Mouse (Mus musculus) intestine, postnatal 0 days (tissue): ENCODE measurements around the gene Lpar1. TPM values are rescaled to one million over a fixed set of nuclear protein-coding genes. Genes with fewer than 3 reads are reported as not detected.

Source experiments
- ATAC-seq: fragments of 200-750 bp; cut with Nextera tagmentation; 2 replicates; pipeline ENCODE4 v1.8.0; 2017; ENCODE audit warnings: mild to moderate bottlenecking, moderate TSS enrichment, moderate library complexity
- H3K27ac ChIP-seq: fragments of 300-500 bp; sonication (generic); 2 replicates; pipeline ENCODE4 v1.5.1; 2014; ENCODE audit warnings: mild to moderate bottlenecking, low read depth, low read length, moderate library complexity
- H3K27me3 ChIP-seq: fragments of 300-500 bp; sonication (generic); replicated peaks from 2 replicates; pipeline ENCODE4 v1.6.1; 2014; ENCODE audit warnings: low read length, mixed read lengths; ENCODE audit not compliant: control insufficient read depth, insufficient read depth
- H3K36me3 ChIP-seq: fragments of 300-500 bp; sonication (generic); 2 replicates; pipeline ENCODE4 v1.6.1; 2014; ENCODE audit warnings: mild to moderate bottlenecking, moderate library complexity; ENCODE audit not compliant: control insufficient read depth, insufficient read depth
- H3K4me1 ChIP-seq: fragments of 300-500 bp; sonication (generic); replicated peaks from 2 replicates; pipeline ENCODE4 v1.6.1; 2014; ENCODE audit warnings: antibody characterized with exemption, low read length, mixed read lengths; ENCODE audit not compliant: control insufficient read depth, insufficient read depth
- H3K4me2 ChIP-seq: fragments of 300-500 bp; sonication (generic); replicated peaks from 2 replicates; pipeline ENCODE4 v1.6.1; 2014; ENCODE audit warnings: low read depth, mild to moderate bottlenecking, moderate library complexity
- H3K4me3 ChIP-seq: fragments of 300-500 bp; sonication (generic); 2 replicates; pipeline ENCODE4 v1.5.1; 2014; ENCODE audit warnings: low read depth, low read length
- H3K9ac ChIP-seq: fragments of 300-500 bp; sonication (generic); 2 replicates; pipeline ENCODE4 v1.6.1; 2014; ENCODE audit warnings: mild to moderate bottlenecking, low read depth, low read length
- H3K9me3 ChIP-seq: fragments of 300-500 bp; sonication (generic); 2 replicates; pipeline ENCODE4 v1.6.1; 2016; ENCODE audit warnings: mixed run types; ENCODE audit not compliant: control insufficient read depth
- CTCF ChIP-seq: sonication (generic); IDR thresholded peaks from 2 replicates; pipeline ENCODE4 v1.5.1; 2016; ENCODE audit warnings: low read depth, mild to moderate bottlenecking, control low read depth, antibody characterized with exemption, moderate library complexity
- WGBS: fragments of 180-500 bp; shearing (Covaris S2); extraction: QIAGEN DNeasy Blood & Tissue Kit; methylation state at CpG from one replicate; pipeline ENCODE4 v1.1.7; 2014; 5-methylcytosine and 5-hydroxymethylcytosine counted together
- polyA plus RNA-seq: library from polyadenylated mRNA; unstranded; fragments of >200 nt; fragmentation: Nextera tagmentation; extraction: Ambion mirVana; gene quantifications from 2 replicates; pipeline ENCODE4 v1.2.1, GENCODE M21; 2015

The Lpar1 gene
- polyA plus RNA-seq, 1 experiment from 2014 or later: 64.9 TPM

DNA sequence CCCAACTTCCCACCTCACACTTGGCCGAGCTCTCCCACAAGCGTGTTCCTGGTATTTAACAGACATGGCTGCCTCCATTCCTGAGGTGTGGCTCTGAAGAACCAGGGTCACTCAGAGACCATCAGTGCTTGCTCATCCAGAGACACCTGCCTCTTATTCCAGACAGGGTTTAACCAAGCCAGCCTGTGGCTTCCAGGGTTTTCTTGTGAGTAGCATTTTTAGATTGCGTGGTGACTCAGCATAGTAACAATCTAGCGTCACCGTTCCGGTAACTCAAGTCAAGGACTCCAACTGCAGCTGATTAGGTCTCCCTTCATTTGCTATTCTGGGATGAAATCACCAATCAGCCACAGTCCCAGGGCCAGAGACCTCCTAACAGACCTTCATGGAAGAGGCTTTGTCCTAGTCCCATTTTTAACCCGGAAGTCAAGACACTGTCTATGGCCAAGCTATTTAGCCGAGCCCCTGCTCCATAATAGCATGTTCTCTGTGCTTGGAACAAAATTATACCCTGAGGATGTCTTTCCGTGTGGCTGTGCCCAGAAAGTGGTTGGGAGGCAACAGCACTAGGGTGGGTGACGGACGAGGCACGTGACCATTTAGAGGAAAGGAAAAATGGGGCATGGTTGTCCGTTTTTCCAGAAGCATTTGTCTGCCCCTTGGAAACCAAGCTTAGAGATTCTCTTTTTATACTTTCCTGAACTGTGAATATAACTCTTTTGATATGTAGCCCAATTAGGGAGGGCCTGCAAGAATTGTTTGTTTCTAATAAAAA lies 89.1 kb downstream of the Lpar1 start:
- no peak for TF ChIP-seq CTCF
- Histone ChIP-seq H3K9me3 (no peaks in the 10 kb centered on the region), H3K4me1 (0 out of 2 replicates have a peak, but pooled peaks cover 4% of the 10 kb centered on the region), H3K4me3 (no peak overlapping the region), H3K27me3 (no peaks in the 10 kb centered on the region), H3K27ac (0 out of 2 replicates have a peak overlapping the region, but pooled peaks have one; percentile 2), H3K36me3 (peaks cover 5% of the 10 kb centered on the region; the same call in 1 of the 2 replicates), H3K9ac (no peak overlapping the region), H3K4me2 (no peak overlapping the region)
- ATAC-seq: no peak
- 89% methylated on average over 13 of the region's 13 CpGs for WGBS

DNA sequence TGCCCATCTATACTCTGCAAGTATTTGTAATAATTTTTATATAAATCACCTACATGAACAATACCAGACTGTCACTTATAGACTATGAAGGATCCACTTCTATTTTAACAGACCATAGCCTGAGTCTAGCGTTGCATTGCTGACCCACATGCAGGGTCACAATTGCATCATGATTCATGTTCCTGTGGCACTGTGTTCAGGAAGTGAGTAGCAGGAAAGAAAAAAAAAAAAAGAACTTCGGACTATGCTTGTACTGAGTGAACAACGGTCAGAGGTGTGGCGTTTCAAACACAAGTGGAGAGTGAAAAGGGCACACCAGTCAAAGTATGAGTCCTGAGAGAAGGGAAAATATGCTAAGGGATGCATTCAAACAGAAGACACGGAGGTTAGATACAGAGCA lies 90.7 kb downstream of the Lpar1 start:
- no peak for TF ChIP-seq CTCF
- 37% methylated on average over 5 of the region's 5 CpGs for WGBS
- Histone ChIP-seq H3K4me3 (no peak overlapping the region), H3K9me3 (no peaks in the 10 kb centered on the region), H3K27me3 (no peaks in the 10 kb centered on the region), H3K27ac (no peak overlapping the region), H3K4me1 (0 out of 2 replicates have a peak, but pooled peaks cover 4% of the 10 kb centered on the region), H3K4me2 (no peak overlapping the region), H3K9ac (no peak overlapping the region), H3K36me3 (peaks cover 5% of the 10 kb centered on the region; the same call in 1 of the 2 replicates)
- peak; percentile 86 for ATAC-seq

DNA sequence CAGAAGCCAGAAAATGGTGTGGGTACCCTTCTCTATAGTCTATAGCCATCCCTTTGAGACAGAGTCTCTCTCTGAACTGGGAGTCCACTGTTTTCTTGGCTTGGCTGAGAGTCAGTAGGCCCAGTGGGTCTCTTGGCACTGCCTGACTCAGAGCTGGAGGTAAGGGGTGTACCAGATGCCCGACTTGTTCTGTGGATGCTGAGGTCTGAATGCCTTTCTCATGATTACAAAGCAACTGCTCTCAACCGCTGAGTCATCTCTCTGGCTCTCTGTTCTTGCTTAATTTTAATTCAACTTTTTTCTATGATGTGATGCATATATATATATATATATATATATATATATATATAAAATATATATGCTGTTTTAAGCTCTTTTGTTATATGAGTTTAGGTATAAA lies 91.1 kb downstream of the Lpar1 start:
- 95% methylated on average over 2 of the region's 2 CpGs for WGBS
- no peak for TF ChIP-seq CTCF
- no peak for ATAC-seq

DNA sequence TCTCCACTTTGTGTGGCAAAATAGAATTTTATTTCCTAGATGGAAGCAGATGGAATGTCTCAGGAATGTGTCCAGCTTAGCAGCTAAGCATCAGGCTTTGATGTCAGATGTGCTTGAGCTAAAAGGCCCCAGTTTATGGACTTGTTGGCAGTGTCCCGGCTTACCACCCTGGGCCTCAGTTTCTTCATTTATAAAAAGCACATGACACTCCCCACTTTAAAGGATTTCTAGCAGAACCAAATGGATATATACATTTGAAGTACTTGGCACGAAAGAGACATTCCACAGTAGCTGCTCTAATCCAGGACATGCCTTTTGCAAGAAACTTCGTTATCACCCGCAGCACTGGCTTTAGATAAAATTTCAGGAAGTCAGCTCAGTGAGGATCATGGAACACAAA lies 100.4 kb downstream of the Lpar1 start:
- H3K4me2 ChIP-seq: no peak overlapping the region
- no peaks in the 10 kb centered on the region for H3K4me1 ChIP-seq
- TF ChIP-seq CTCF: no peak
- no peak overlapping the region for H3K9ac ChIP-seq
- no peaks in the 10 kb centered on the region for H3K27me3 ChIP-seq
- ATAC-seq: no peak
- no peaks in the 10 kb centered on the region for H3K9me3 ChIP-seq
- no peak overlapping the region for H3K4me3 ChIP-seq
- no peak overlapping the region for H3K27ac ChIP-seq
- H3K36me3 ChIP-seq: 0 out of 2 replicates have a peak, but pooled peaks cover 3% of the 10 kb centered on the region
- WGBS: 43% methylated on average over 4 of the region's 4 CpGs

More for the DNA sequence above, 91.1 kb downstream of the Lpar1 start:
- no peaks in the 10 kb centered on the region for H3K27me3 ChIP-seq
- 0 out of 2 replicates have a peak, but pooled peaks cover 4% of the 10 kb centered on the region for H3K4me1 ChIP-seq
- no peak overlapping the region for H3K4me2 ChIP-seq
- no peak overlapping the region for H3K9ac ChIP-seq
- no peak overlapping the region for H3K4me3 ChIP-seq
- peaks cover 5% of the 10 kb centered on the region; the same call in 1 of the 2 replicates for H3K36me3 ChIP-seq
- H3K27ac ChIP-seq: peak overlapping the region; percentile 36
- H3K9me3 ChIP-seq: no peaks in the 10 kb centered on the region

DNA sequence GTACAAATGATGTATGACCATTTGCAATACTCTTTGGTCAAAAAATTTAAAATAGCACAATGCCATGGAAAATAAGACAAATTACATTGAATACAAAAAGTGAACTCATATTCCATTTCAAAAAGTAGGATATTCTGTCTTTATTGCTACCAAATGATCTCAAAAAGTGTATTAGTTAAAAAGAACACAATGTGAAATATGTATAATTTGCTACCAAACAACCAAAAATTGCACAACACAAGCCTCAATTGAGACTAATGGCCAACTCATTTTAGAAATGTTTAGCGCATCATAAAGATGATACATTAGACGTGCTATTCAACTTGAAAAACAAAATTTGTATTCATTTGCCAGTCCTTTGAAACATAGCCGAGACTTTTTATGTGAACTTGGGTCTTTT lies 104.9 kb downstream of the Lpar1 start:
- Histone ChIP-seq H3K9me3 (no peaks in the 10 kb centered on the region), H3K27me3 (no peaks in the 10 kb centered on the region), H3K4me1 (no peaks in the 10 kb centered on the region), H3K27ac (no peak overlapping the region), H3K4me3 (no peak overlapping the region), H3K9ac (no peak overlapping the region), H3K4me2 (no peak overlapping the region), H3K36me3 (0 out of 2 replicates have a peak, but pooled peaks cover 3% of the 10 kb centered on the region)
- no peak for ATAC-seq
- WGBS: 88% methylated on average over 3 of the region's 3 CpGs
- no peak for TF ChIP-seq CTCF

DNA sequence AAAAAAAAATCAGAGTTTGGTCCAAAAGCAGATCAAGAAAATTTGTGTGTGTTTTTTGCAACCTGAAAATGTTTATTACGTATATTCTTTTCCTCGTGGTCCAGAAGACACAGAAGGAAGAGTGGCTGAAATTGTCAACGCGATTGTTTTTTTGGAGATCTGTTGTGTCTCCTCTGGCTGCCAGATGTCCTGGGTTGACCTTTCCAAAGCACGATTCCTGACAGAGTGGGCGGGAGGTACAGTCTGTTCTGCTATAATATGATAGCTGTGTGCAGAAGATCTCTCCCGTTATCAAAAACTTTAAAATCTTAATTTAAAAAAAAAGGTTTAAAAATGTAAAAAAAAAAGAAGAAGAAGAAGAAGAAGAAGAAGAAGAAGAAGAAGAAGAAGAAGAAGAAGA lies 105.9 kb downstream of the Lpar1 start:
- Histone ChIP-seq H3K27me3 (no peaks in the 10 kb centered on the region), H3K9ac (no peak overlapping the region), H3K27ac (no peak overlapping the region), H3K9me3 (no peaks in the 10 kb centered on the region), H3K4me2 (no peak overlapping the region), H3K4me1 (no peaks in the 10 kb centered on the region), H3K36me3 (0 out of 2 replicates have a peak, but pooled peaks cover 3% of the 10 kb centered on the region), H3K4me3 (no peak overlapping the region)
- TF ChIP-seq CTCF: no peak
- WGBS: 66% methylated on average over 7 of the region's 7 CpGs
- ATAC-seq: no peak
